Mouse (Mus musculus) left cerebral cortex, adult 18-20 months (tissue): ENCODE data around the gene Cts7. TPM values are rescaled to one million over a fixed set of nuclear protein-coding genes. Genes with fewer than 3 reads are reported as not detected.

Experiments used
- DNase-seq, 2 experiments: peaks; one replicate each; pipeline ENCODE4 v3.0.0; 2021 to 2022; ENCODE audit warnings: low spot score in 2 of 2, mixed read lengths in 1 of 2
- long read RNA-seq, 2 experiments: library from polyadenylated mRNA; stranded (forward); transcript quantifications; one replicate each; pipeline ENCODE4 v2.0.0; 2021
- microRNA-seq, 2 experiments: library from miRNA; unstranded; fragments of <30 nt; microRNA quantifications; one replicate each; pipeline ENCODE4 v1.2.0; 2021
- total RNA-seq, 2 experiments: library from RNA; stranded (reverse); gene quantifications; 2 replicates each; pipeline ENCODE4 v1.2.3; 2021

Gene Cts7
- total RNA-seq: not detected
- long read RNA-seq, experiment 1: 0 reads
- long read RNA-seq, experiment 2: 0 reads

- no peak for DNase-seq
These were observed at the start of gene Cts7 for GRCm38 (mm10) chr13:61358097-61358496. Gene Cts7, minus strand, starts transcription at chr13:61358197.

Small RNAs within 50 kb of the gene (microRNA-seq; reads per million reads assigned to microRNA genes)
- 0 reads per million in 2 experiments for gene Gm27704

Other genes starting within 250 kb of the Cts7 start
- not detected for gene Ctsr, start 193.9 kb downstream of the Cts7 start, total RNA-seq
- gene Cts6, start 154.8 kb downstream of the Cts7 start, total RNA-seq: not detected
- not detected for gene Cts8, start 102.8 kb downstream of the Cts7 start, total RNA-seq
- gene Gm49398, start 69.4 kb downstream of the Cts7 start, total RNA-seq: not detected
- gene Ctsm, start 183.6 kb upstream of the Cts7 start, total RNA-seq: not detected
- not detected for gene Gm49352, start 210.0 kb upstream of the Cts7 start, total RNA-seq
- not detected for gene Cts3, start 211.9 kb upstream of the Cts7 start, total RNA-seq